Mouse (Mus musculus) CH12.LX (cell line): ENCODE measurements around the gene Xylt1. TPM values are rescaled to one million over a fixed set of nuclear protein-coding genes. Genes with fewer than 3 reads are reported as not detected.

ENCODE experiments used
- DNase-seq: peaks from one replicate; pipeline ENCODE4 v3.0.0-alpha.2; 2013; ENCODE audit errors: extremely low read depth
- H3K27ac ChIP-seq: 2 replicates; pipeline ENCODE4 v1.5.1; 2012; ENCODE audit warnings: low read depth, mild to moderate bottlenecking, control low read depth, moderate library complexity; ENCODE audit not compliant: insufficient read depth
- H3K27me3 ChIP-seq: replicated peaks from 2 replicates; pipeline ENCODE3; 2012; ENCODE audit warnings: inconsistent platforms
- H3K36me3 ChIP-seq, 2 experiments: replicated peaks in 1 of 2; 2 replicates each; pipeline versions ENCODE3 to v1.6.1; 2012; ENCODE audit warnings: inconsistent platforms in 1 of 2, low read length in 1 of 2, mild to moderate bottlenecking in 1 of 2, mixed read lengths in 1 of 2, moderate library complexity in 1 of 2; ENCODE audit not compliant: control insufficient read depth in 1 of 2, insufficient read depth in 1 of 2
- H3K4me1 ChIP-seq, 2 experiments: 2 replicates each; pipeline ENCODE4 v1.6.1; 2012; ENCODE audit warnings: inconsistent platforms in 1 of 2, moderate library complexity in 1 of 2; ENCODE audit not compliant: insufficient read depth in 2 of 2, control insufficient read depth in 1 of 2
- H3K4me2 ChIP-seq: 2 replicates; pipeline ENCODE4 v1.6.1; 2012; ENCODE audit warnings: low read depth, mild to moderate bottlenecking, control low read depth; ENCODE audit not compliant: poor library complexity, insufficient read depth, severe bottlenecking
- H3K4me3 ChIP-seq, 3 experiments: fragments of 150-350 bp in 1 of 3; sonication (generic) in 1 of 3; replicated peaks in 1 of 3; 2 replicates each; pipeline versions ENCODE3 to v1.5.1; 2011 to 2012; ENCODE audit warnings: low read depth in 2 of 3, low read length in 2 of 3, mild to moderate bottlenecking in 2 of 3, moderate library complexity in 2 of 3, control low read depth in 1 of 3, improper control_type of control experiment in 1 of 3, inconsistent platforms in 1 of 3, mixed read lengths in 1 of 3; ENCODE audit not compliant: poor library complexity in 1 of 3
- H3K79me2 ChIP-seq: replicated peaks from 2 replicates; pipeline ENCODE4 v1.6.1; 2012; ENCODE audit warnings: mild to moderate bottlenecking, moderate library complexity; ENCODE audit not compliant: control insufficient read depth, poor library complexity, insufficient read depth, severe bottlenecking; ENCODE audit errors: extremely low read depth
- H3K9ac ChIP-seq: 2 replicates; pipeline ENCODE4 v1.6.1; 2012; ENCODE audit warnings: low read depth, mild to moderate bottlenecking, control low read depth, moderate library complexity; ENCODE audit not compliant: insufficient read depth
- H3K9me3 ChIP-seq: replicated peaks from 2 replicates; pipeline ENCODE3; 2012; ENCODE audit warnings: low read length, inconsistent platforms, mixed read lengths
- BHLHE40 ChIP-seq: IDR thresholded peaks from 2 replicates; pipeline ENCODE4 v1.6.1; 2011; ENCODE audit warnings: mild to moderate bottlenecking, low read depth, low read length, improper control_type of control experiment
- CHD2 ChIP-seq: IDR thresholded peaks from 2 replicates; pipeline ENCODE4 v1.6.1; 2011; ENCODE audit warnings: low read length, improper control_type of control experiment
- CTCF ChIP-seq, 2 experiments: IDR thresholded peaks in 1 of 2; conservative IDR thresholded peaks in 1 of 2; 2 replicates each; pipeline ENCODE4 v1.5.1; 2011 to 2012; ENCODE audit warnings: low read depth in 2 of 2, low read length in 2 of 2, improper control_type of control experiment in 1 of 2, inconsistent platforms in 1 of 2, mild to moderate bottlenecking in 1 of 2, moderate library complexity in 1 of 2
- ELF1 ChIP-seq: IDR thresholded peaks from 2 replicates; pipeline ENCODE4 v1.6.1; 2014; ENCODE audit warnings: low read depth, mild to moderate bottlenecking, inconsistent platforms, low read length, improper control_type of control experiment
- EP300 ChIP-seq: IDR thresholded peaks from 2 replicates; pipeline ENCODE4 v1.6.1; 2011; ENCODE audit warnings: low read length, improper control_type of control experiment
- ETS1 ChIP-seq: conservative IDR thresholded peaks from 2 replicates; pipeline ENCODE4 v1.6.1; 2012; ENCODE audit warnings: low read depth, mild to moderate bottlenecking, inconsistent platforms, low read length, improper control_type of control experiment, moderate library complexity
- GABPA ChIP-seq: IDR thresholded peaks from 2 replicates; pipeline ENCODE4 v1.6.1; 2012; ENCODE audit warnings: low read depth, low read length, improper control_type of control experiment, inconsistent platforms; ENCODE audit not compliant: insufficient replicate concordance
- HCFC1 ChIP-seq: IDR thresholded peaks from 2 replicates; pipeline ENCODE4 v1.6.1; 2012; ENCODE audit warnings: low read depth, mild to moderate bottlenecking, inconsistent platforms, low read length, improper control_type of control experiment
- IRF4 ChIP-seq: IDR thresholded peaks from 2 replicates; pipeline ENCODE4 v1.6.1; 2014; ENCODE audit warnings: low read depth, mild to moderate bottlenecking, inconsistent platforms, low read length, improper control_type of control experiment
- JUN ChIP-seq: IDR thresholded peaks from 2 replicates; pipeline ENCODE4 v1.6.1; 2011; ENCODE audit warnings: low read depth, mild to moderate bottlenecking, low read length, improper control_type of control experiment, moderate library complexity; ENCODE audit not compliant: insufficient read depth
- JUND ChIP-seq: conservative IDR thresholded peaks from 2 replicates; pipeline ENCODE4 v1.6.1; 2011; ENCODE audit warnings: low read depth, low read length, improper control_type of control experiment
- KAT2A ChIP-seq: IDR thresholded peaks from 2 replicates; pipeline ENCODE4 v1.6.1; 2012; ENCODE audit warnings: low read length, improper control_type of control experiment, inconsistent platforms; ENCODE audit not compliant: insufficient replicate concordance
- MAFK ChIP-seq: IDR thresholded peaks from 2 replicates; pipeline ENCODE4 v1.6.1; 2011; ENCODE audit warnings: low read length, improper control_type of control experiment; ENCODE audit not compliant: insufficient replicate concordance
- MAZ ChIP-seq: IDR thresholded peaks from 2 replicates; pipeline ENCODE4 v1.6.1; 2012; ENCODE audit warnings: low read depth, mild to moderate bottlenecking, inconsistent platforms, low read length, improper control_type of control experiment, moderate library complexity
- MEF2A ChIP-seq: IDR thresholded peaks from 2 replicates; pipeline ENCODE4 v1.6.1; 2014; ENCODE audit warnings: low read depth, mild to moderate bottlenecking, inconsistent platforms, low read length, improper control_type of control experiment, borderline replicate concordance
- MXI1 ChIP-seq: IDR thresholded peaks from 2 replicates; pipeline ENCODE4 v1.6.1; 2011; ENCODE audit warnings: mild to moderate bottlenecking, low read depth, low read length, improper control_type of control experiment
- NRF1 ChIP-seq: IDR thresholded peaks from 2 replicates; pipeline ENCODE4 v1.6.1; 2014; ENCODE audit warnings: low read depth, mild to moderate bottlenecking, inconsistent platforms, low read length, improper control_type of control experiment, moderate library complexity
- RCOR1 ChIP-seq: conservative IDR thresholded peaks from 2 replicates; pipeline ENCODE4 v1.6.1; 2012; ENCODE audit warnings: low read depth, mild to moderate bottlenecking, inconsistent platforms, low read length, improper control_type of control experiment
- SIN3A ChIP-seq: IDR thresholded peaks from 2 replicates; pipeline ENCODE4 v1.6.1; 2012; ENCODE audit warnings: low read length, improper control_type of control experiment, inconsistent platforms
- SMC3 ChIP-seq: IDR thresholded peaks from 2 replicates; pipeline ENCODE4 v1.6.1; 2011; ENCODE audit warnings: low read depth, low read length, improper control_type of control experiment
- TCF12 ChIP-seq: IDR thresholded peaks from 2 replicates; pipeline ENCODE4 v1.6.1; 2014; ENCODE audit warnings: low read depth, mild to moderate bottlenecking, inconsistent platforms, low read length, improper control_type of control experiment
- UBTF ChIP-seq: IDR thresholded peaks from 2 replicates; pipeline ENCODE4 v1.6.1; 2012; ENCODE audit warnings: low read depth, mild to moderate bottlenecking, inconsistent platforms, low read length, improper control_type of control experiment, moderate library complexity
- USF1 ChIP-seq: IDR thresholded peaks from 2 replicates; pipeline ENCODE4 v1.6.1; 2014; ENCODE audit warnings: low read depth, mild to moderate bottlenecking, inconsistent platforms, low read length, improper control_type of control experiment
- ZNF384 ChIP-seq: IDR thresholded peaks from 2 replicates; pipeline ENCODE4 v1.6.1; 2012; ENCODE audit warnings: low read depth, low read length, improper control_type of control experiment, inconsistent platforms
- dilution Hi-C: fragments of 300-500 bp; cut with MboI; formaldehyde crosslinking; loops from 2 replicates; pipeline ENCODE4 v1.14.3; 2020; ENCODE audit warnings: low sequenced_read_pairs; ENCODE audit not compliant: extremely low pct_unique_long_range_greater_than_20kb, extremely low pct_ligation_motif_present
- in situ Hi-C: fragments of 300-500 bp; cut with MboI; formaldehyde crosslinking; loops from 3 replicates; pipeline ENCODE4 v1.14.3; 2019; ENCODE audit warnings: low sequenced_read_pairs, low pct_ligation_motif_present, low pct_unique_long_range_greater_than_20kb, mixed read lengths
- polyA plus RNA-seq: library from polyadenylated mRNA; unstranded; fragments of >175 nt; gene quantifications from 2 replicates; pipeline ENCODE4 v1.2.1, GENCODE M21; 2012; ENCODE audit warnings: low read depth; ENCODE audit not compliant: insufficient read length
- total RNA-seq, 2 experiments: library from RNA; depleted of rRNA; stranded (reverse); fragments of 300-350 nt in 1 of 2; fragments of >200 nt in 1 of 2; gene quantifications; 2 replicates each; pipeline ENCODE4 v1.2.3; 2012 to 2014

Gene Xylt1
- total and polyA plus RNA-seq, 3 experiments, result 0.38 to 0.84 (median 0.38) TPM

- in situ Hi-C loops, result no loop called here
- TF ChIP-seq MEF2A, result no peak
- TF ChIP-seq JUND, result no peak
- TF ChIP-seq CTCF (conservative IDR thresholded peaks at IDR 0.05 in 1 of 2, IDR thresholded peaks at IDR 0.05 in 1 of 2; ENCODE audit: low read depth in 2 of 2, low read length in 2 of 2), result no peak
These were observed 45.6 kb downstream of the Xylt1 start for GRCm38 (mm10) chr7:117426366-117426765.

GRCm38 (mm10) chr7:117428690-117429224 lies 48.0 kb downstream of the Xylt1 start:
- peak; percentile 58 for TF ChIP-seq ETS1
- TF ChIP-seq NRF1, result 0 out of 2 replicates have a peak, but pooled peaks have one; percentile 3
- peak; percentile 12; the same call in 1 of the 2 replicates for TF ChIP-seq TCF12
- TF ChIP-seq RCOR1, result peak; percentile 65; the same call in 1 of the 2 replicates
- no peak for TF ChIP-seq GABPA
- TF ChIP-seq USF1, result no peak
- no peak for TF ChIP-seq CTCF (conservative IDR thresholded peaks at IDR 0.05 in 1 of 2, IDR thresholded peaks at IDR 0.05 in 1 of 2; ENCODE audit: low read depth in 2 of 2, low read length in 2 of 2)
- no peak for TF ChIP-seq JUN
- peak; percentile 83 for TF ChIP-seq MEF2A
- no peak for TF ChIP-seq MAFK
- no peak for TF ChIP-seq KAT2A
- peak; percentile 86 for TF ChIP-seq MXI1
- TF ChIP-seq SMC3, result 0 out of 2 replicates have a peak, but pooled peaks have one; percentile 6
- TF ChIP-seq SIN3A, result peak; percentile 91
- 0 out of 2 replicates have a peak, but pooled peaks have one; percentile 12 for TF ChIP-seq JUND
- peak; percentile 83 for TF ChIP-seq CHD2
- TF ChIP-seq BHLHE40, result peak; percentile 48; the same call in 1 of the 2 replicates
- TF ChIP-seq ZNF384, result no peak
- peak; percentile 61 for TF ChIP-seq HCFC1
- no peak for TF ChIP-seq UBTF
- peak; percentile 82 for TF ChIP-seq IRF4
- TF ChIP-seq ELF1, result peak; percentile 25; the same call in 1 of the 2 replicates
- 0 out of 2 replicates have a peak, but pooled peaks have one; percentile 32 for TF ChIP-seq MAZ
- peak; percentile 73 for TF ChIP-seq EP300
- Histone ChIP-seq H3K9me3 (no peaks in the 10 kb centered on the region), H3K9ac (no peak overlapping the region; the same call in 1 of the 2 replicates), H3K4me1 (peaks cover 22 to 54% of the 10 kb centered on the region in 2 experiments), H3K4me3 (no peak overlapping the region), H3K27ac (peak overlapping the region; percentile 51; the same call in 1 of the 2 replicates), H3K79me2 (no peaks in the 10 kb centered on the region), H3K27me3 (no peaks in the 10 kb centered on the region), H3K4me2 (no peak overlapping the region; the same call in 1 of the 2 replicates), H3K36me3 (no peaks in the 10 kb centered on the region)
- in situ Hi-C loops, result no loop called here
- dilution Hi-C loops, result no loop called here
- peak; percentile 94 for DNase-seq

More at GRCm38 (mm10) chr7:117426366-117426765, 45.6 kb downstream of the Xylt1 start:
- Histone ChIP-seq H3K79me2 (no peaks in the 10 kb centered on the region), H3K9ac (no peak overlapping the region; the same call in 1 of the 2 replicates), H3K4me2 (no peak overlapping the region), H3K4me1 (peaks cover 17 to 41% of the 10 kb centered on the region in 2 experiments), H3K36me3 (no peaks in the 10 kb centered on the region), H3K9me3 (no peaks in the 10 kb centered on the region), H3K4me3 (no peak overlapping the region), H3K27me3 (no peaks in the 10 kb centered on the region), H3K27ac (no peak overlapping the region)
- no peak for DNase-seq
- dilution Hi-C loops, result no loop called here
